Mouse (Mus musculus) intestine, embryonic 14.5 days (tissue): ENCODE results near the gene Cdk2ap2. TPM values are rescaled to one million over a fixed set of nuclear protein-coding genes. Genes with fewer than 3 reads are reported as not detected.
"Not testable (repeated sequence)": the region's sequence is repeated elsewhere in the genome, so short reads cannot be mapped to it uniquely, and the experiment has no call there.

Experiments
- ATAC-seq: fragments of 200-750 bp; cut with Nextera tagmentation; replicated peaks from 2 replicates; pipeline ENCODE4 v1.8.0; 2017; ENCODE audit warnings: low read depth, moderate number of reproducible peaks, moderate TSS enrichment, moderate library complexity; ENCODE audit not compliant: low FRiP score, low TSS enrichment
- DNase-seq: peaks from one replicate; pipeline ENCODE4 v3.0.0-alpha.2; 2018; ENCODE audit warnings: low spot score
- H3K27ac ChIP-seq: fragments of 300-500 bp; sonication (generic); 2 replicates; pipeline ENCODE4 v1.5.1; 2014; ENCODE audit warnings: low read depth, mild to moderate bottlenecking, control low read depth
- H3K27me3 ChIP-seq: fragments of 300-500 bp; sonication (generic); replicated peaks from 2 replicates; pipeline ENCODE4 v1.6.1; 2014; ENCODE audit warnings: low read length, control low read depth; ENCODE audit not compliant: control insufficient read depth, insufficient read depth
- H3K36me3 ChIP-seq: fragments of 300-500 bp; sonication (generic); 2 replicates; pipeline ENCODE4 v1.6.1; 2014; ENCODE audit warnings: low read length, control low read depth; ENCODE audit not compliant: control insufficient read depth, insufficient read depth
- H3K4me1 ChIP-seq: fragments of 300-500 bp; sonication (generic); replicated peaks from 2 replicates; pipeline ENCODE4 v1.6.1; 2014; ENCODE audit warnings: low read length, control low read depth, mixed read lengths; ENCODE audit not compliant: control insufficient read depth, insufficient read depth
- H3K4me2 ChIP-seq: fragments of 300-500 bp; sonication (generic); 2 replicates; pipeline ENCODE4 v1.6.1; 2014; ENCODE audit warnings: low read length
- H3K4me3 ChIP-seq: fragments of 300-500 bp; sonication (generic); 2 replicates; pipeline ENCODE4 v1.5.1; 2014; ENCODE audit warnings: low read depth, low read length, control low read depth, mixed read lengths
- H3K9ac ChIP-seq: fragments of 300-500 bp; sonication (generic); 2 replicates; pipeline ENCODE4 v1.6.1; 2014; ENCODE audit warnings: mild to moderate bottlenecking, low read length
- H3K9me3 ChIP-seq: fragments of 300-500 bp; sonication (generic); 2 replicates; pipeline ENCODE4 v1.6.1; 2016; ENCODE audit warnings: low read length, control low read depth; ENCODE audit not compliant: control insufficient read depth
- WGBS: fragments of 180-500 bp; shearing (Covaris S2); extraction: QIAGEN DNeasy Blood & Tissue Kit; methylation state at CpG from one replicate; pipeline ENCODE4 v1.1.7; 2014; 5-methylcytosine and 5-hydroxymethylcytosine counted together
- polyA plus RNA-seq: library from polyadenylated mRNA; unstranded; fragments of >200 nt; fragmentation: Nextera tagmentation; extraction: Ambion mirVana; gene quantifications from 2 replicates; pipeline ENCODE4 v1.2.1, GENCODE M21; 2014

The Cdk2ap2 gene
- polyA plus RNA-seq, 1 experiment from 2014 or later: 103 TPM

DNA sequence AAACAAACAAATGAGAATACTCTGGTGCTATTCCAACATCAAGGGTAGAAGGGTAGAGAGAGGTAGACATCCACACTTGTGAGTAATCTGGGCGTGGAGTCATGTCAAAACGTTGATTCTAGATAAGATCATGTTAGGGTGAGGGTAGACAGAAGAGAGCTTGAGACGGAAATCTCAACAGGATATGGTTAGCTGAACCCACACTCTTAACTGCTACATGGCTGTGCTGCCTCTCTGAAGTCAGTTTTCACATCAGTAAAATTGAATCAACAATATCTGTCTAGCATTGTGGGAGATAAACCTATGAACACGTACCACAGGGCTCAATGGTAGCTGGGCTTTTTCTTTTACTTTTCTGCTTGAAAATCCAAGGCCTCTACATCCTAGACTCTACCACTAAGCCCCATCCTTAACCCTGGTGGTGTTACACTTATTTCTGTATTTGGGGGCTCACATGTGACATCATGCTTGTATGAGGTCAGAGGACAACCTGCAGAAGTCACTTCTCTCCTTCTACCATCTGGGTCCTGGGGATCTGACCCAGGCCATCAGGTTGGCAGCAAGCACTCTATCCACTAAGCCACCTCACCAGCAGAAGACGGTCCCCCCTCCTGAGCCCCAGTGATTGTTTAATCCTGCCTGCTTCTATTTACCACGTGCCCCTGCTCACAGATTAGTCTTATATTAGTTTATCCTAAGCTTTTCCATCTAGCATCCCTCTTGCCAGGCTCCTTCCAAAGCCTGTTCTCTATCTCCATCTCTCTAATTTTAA lies 22.9 kb downstream of the Cdk2ap2 start:
- H3K9me3 ChIP-seq: no peaks in the 10 kb centered on the region
- H3K4me1 ChIP-seq: peaks cover 10% of the 10 kb centered on the region; the same call in 1 of the 2 replicates
- peaks cover 37% of the 10 kb centered on the region for H3K36me3 ChIP-seq
- no peak for ATAC-seq
- no peak overlapping the region for H3K9ac ChIP-seq
- WGBS: 85% methylated on average over 6 of the region's 6 CpGs
- H3K4me2 ChIP-seq: peak overlapping the region; percentile 50
- H3K27ac ChIP-seq: no peak overlapping the region
- no peak overlapping the region for H3K4me3 ChIP-seq
- no peaks in the 10 kb centered on the region for H3K27me3 ChIP-seq
- no peak for DNase-seq

- WGBS: 95% methylated on average over 2 of the region's 2 CpGs
- Histone ChIP-seq H3K27ac (no peak overlapping the region), H3K4me2 (peak overlapping the region; percentile 50), H3K9me3 (no peaks in the 10 kb centered on the region), H3K9ac (no peak overlapping the region), H3K27me3 (no peaks in the 10 kb centered on the region), H3K4me1 (peaks cover 13% of the 10 kb centered on the region; the same call in 1 of the 2 replicates), H3K36me3 (peaks cover 31% of the 10 kb centered on the region), H3K4me3 (peak overlapping the region; percentile 48; the same call in 1 of the 2 replicates)
- ATAC-seq (no peak), DNase-seq (no peak)
These were observed 23.5 kb downstream of the Cdk2ap2 start for GRCm38 (mm10) chr19:4120496-4120895.

DNA sequence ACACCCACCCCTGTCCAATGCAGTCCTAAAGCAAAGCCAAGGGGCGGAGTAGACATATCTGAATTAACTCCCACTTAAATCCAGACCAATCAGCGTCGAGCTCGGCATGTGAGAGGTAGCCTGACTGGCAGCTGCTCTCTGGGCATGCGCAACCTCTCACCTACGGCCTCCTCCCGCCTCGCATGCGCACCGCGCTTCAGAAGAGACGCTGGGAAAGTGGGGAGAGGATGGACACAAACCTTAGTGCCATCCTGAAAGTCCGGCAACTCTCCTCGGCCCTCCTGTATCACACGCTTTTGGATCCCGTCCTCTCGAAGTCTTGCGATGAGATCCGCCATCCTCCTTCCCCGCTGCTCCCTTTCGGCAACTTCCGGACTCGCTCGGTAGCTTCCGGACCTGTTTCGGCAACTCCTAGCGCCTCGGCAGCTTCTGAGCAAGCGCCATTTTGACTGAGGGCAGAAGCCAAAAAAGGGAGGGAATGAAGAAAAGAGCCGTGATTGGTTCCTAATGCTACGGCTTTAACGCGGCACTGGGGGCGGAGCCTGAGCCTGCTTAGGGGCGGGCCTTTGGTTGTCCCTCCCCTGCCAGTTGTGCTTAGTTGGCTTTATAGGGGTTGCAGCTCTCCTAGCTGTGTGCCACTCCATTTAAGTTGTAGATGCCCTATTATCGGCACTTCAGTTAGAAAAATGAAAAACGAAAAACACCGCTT lies 24.3 kb downstream of the Cdk2ap2 start:
- H3K4me3 ChIP-seq: peak overlapping the region; percentile 48
- H3K27ac ChIP-seq: peak overlapping the region; percentile 70; the same call in 1 of the 2 replicates
- peaks cover 13% of the 10 kb centered on the region; the same call in 1 of the 2 replicates for H3K4me1 ChIP-seq
- H3K4me2 ChIP-seq: peak overlapping the region; percentile 50
- no peaks in the 10 kb centered on the region for H3K9me3 ChIP-seq
- ATAC-seq: peak; percentile 68
- DNase-seq: peak; percentile 98
- 2% methylated on average over 38 of the region's 38 CpGs for WGBS
- peaks cover 24% of the 10 kb centered on the region for H3K36me3 ChIP-seq
- peak overlapping the region; percentile 56 for H3K9ac ChIP-seq
- no peaks in the 10 kb centered on the region for H3K27me3 ChIP-seq

GRCm38 (mm10) chr19:4121896-4122295 lies 24.9 kb downstream of the Cdk2ap2 start:
- WGBS: 49% methylated on average over 6 of the region's 6 CpGs
- ATAC-seq, H3K27ac ChIP-seq, H3K4me3 ChIP-seq, H3K9ac ChIP-seq, H3K27me3 ChIP-seq, H3K9me3 ChIP-seq, DNase-seq: not testable (repeated sequence)
- H3K4me2 ChIP-seq: peak overlapping the region; percentile 50
- H3K36me3 ChIP-seq: peaks cover 19% of the 10 kb centered on the region
- peaks cover 17% of the 10 kb centered on the region for H3K4me1 ChIP-seq

GRCm38 (mm10) chr19:4122411-4123370 lies 25.7 kb downstream of the Cdk2ap2 start:
- H3K27ac ChIP-seq: no peak overlapping the region
- 82% methylated on average over 7 of the region's 7 CpGs for WGBS
- peaks cover 11% of the 10 kb centered on the region for H3K36me3 ChIP-seq
- H3K9ac ChIP-seq: no peak overlapping the region
- no peaks in the 10 kb centered on the region for H3K27me3 ChIP-seq
- no peak overlapping the region for H3K4me2 ChIP-seq
- DNase-seq (no peak), ATAC-seq (no peak)
- H3K4me1 ChIP-seq: peaks cover 20% of the 10 kb centered on the region
- H3K9me3 ChIP-seq: no peaks in the 10 kb centered on the region
- H3K4me3 ChIP-seq: no peak overlapping the region

DNA sequence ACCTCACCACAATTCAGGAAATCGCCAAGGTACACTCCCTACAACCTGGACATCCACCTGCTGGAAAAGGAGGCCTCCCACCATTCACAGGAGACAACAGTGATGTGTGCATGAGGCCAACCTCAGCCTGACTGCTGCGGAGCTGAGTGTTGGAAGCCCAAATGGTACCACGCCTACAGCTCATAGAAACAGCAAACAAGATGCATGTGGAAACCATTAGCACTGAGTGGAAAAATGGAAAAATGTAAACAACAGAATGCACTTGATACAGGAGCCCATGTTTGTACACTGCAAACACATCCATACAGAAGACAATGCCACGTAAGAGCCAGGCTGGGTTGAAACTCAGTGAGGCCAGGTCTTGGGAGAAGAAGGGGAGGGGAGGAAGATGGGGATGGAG lies 27.4 kb downstream of the Cdk2ap2 start:
- Histone ChIP-seq H3K36me3 (peaks cover 14% of the 10 kb centered on the region), H3K27me3 (no peaks in the 10 kb centered on the region), H3K4me3 (no peak overlapping the region), H3K27ac (no peak overlapping the region), H3K4me1 (peaks cover 20% of the 10 kb centered on the region), H3K9ac (no peak overlapping the region), H3K4me2 (no peak overlapping the region), H3K9me3 (no peaks in the 10 kb centered on the region)
- no peak for DNase-seq
- 81% methylated on average over 4 of the region's 4 CpGs for WGBS
- ATAC-seq: no peak

DNA sequence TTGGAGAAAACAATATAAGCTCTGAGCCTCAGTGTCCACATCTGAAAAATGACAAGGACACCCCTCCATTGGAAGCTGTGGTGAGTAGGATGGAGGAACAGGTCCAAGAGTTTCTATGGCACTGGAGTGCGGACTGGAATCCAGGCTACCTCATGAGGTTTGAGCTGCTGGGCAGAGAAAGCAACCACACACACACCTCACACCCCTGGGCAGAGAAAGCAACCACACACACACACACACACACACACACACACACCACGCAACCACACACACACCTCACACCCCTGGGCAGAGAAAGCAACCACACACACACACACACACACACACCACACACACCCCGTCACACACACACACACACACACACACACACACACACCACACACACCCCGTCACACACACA lies 28.3 kb downstream of the Cdk2ap2 start:
- not testable (repeated sequence) for DNase-seq, H3K9me3 ChIP-seq, H3K27me3 ChIP-seq
- Histone ChIP-seq H3K9ac (0 out of 2 replicates have a peak overlapping the region, but pooled peaks have one; percentile 25), H3K36me3 (peaks cover 22% of the 10 kb centered on the region), H3K4me3 (peak overlapping the region; percentile 98), H3K27ac (peak overlapping the region; percentile 7; the same call in 1 of the 2 replicates), H3K4me2 (peak overlapping the region; percentile 91), H3K4me1 (peaks cover 20% of the 10 kb centered on the region)
- WGBS: 16% methylated on average over 2 of the region's 4 CpGs
- ATAC-seq: peak; percentile 25
